Mouse (Mus musculus) gastrocnemius, adult 2 months (tissue): Measurements from ENCODE around the gene Prpf38a. TPM values are rescaled to one million over a fixed set of nuclear protein-coding genes. Genes with fewer than 3 reads are reported as not detected.

Source experiments
- DNase-seq: peaks from one replicate; pipeline ENCODE4 v3.0.0; 2022
- H3K27ac ChIP-seq: fragments of 200-600 bp; 2 replicates; pipeline ENCODE4 v1.8.1; 2022; ENCODE audit warnings: mild to moderate bottlenecking
- H3K4me3 ChIP-seq: fragments of 200-600 bp; 2 replicates; pipeline ENCODE4 v1.8.1; 2022; ENCODE audit warnings: mild to moderate bottlenecking, moderate library complexity
- CTCF ChIP-seq: fragments of 200-600 bp; IDR thresholded peaks from 2 replicates; pipeline ENCODE4 v1.8.1; 2022; ENCODE audit warnings: antibody characterized with exemption, mild to moderate bottlenecking, moderate library complexity
- intact Hi-C: fragments of 180-260 bp; cut with DNase I; formaldehyde crosslinking; loops from one replicate; pipeline ENCODE4 v1.15.1; 2025
- long read RNA-seq, 2 experiments: library from polyadenylated mRNA; stranded (forward); transcript quantifications; one replicate each; pipeline ENCODE4 v2.0.0; 2021
- total RNA-seq, 2 experiments: library from RNA; stranded (reverse); gene quantifications; 2 replicates each; pipeline ENCODE4 v1.2.3; 2021

The Prpf38a gene
- total RNA-seq: 10 to 100 TPM; 12.1 to 13.0 TPM
- long read RNA-seq, experiment 1, transcript Prpf38a-201 (10 exons, 1,516 nt): major isoform, 9 of 10 reads
- long read RNA-seq, experiment 1, partial matches to known transcripts: 1 of 10 reads
- long read RNA-seq, experiment 1, other reads (novel, unspliced or antisense): 0 of 10 reads
- long read RNA-seq, experiment 2, transcript Prpf38a-201 (10 exons, 1,516 nt): major isoform, 11 of 12 reads
- long read RNA-seq, experiment 2, partial matches to known transcripts: 0 of 12 reads
- long read RNA-seq, experiment 2, other reads (novel, unspliced or antisense): 1 of 12 reads

DNA sequence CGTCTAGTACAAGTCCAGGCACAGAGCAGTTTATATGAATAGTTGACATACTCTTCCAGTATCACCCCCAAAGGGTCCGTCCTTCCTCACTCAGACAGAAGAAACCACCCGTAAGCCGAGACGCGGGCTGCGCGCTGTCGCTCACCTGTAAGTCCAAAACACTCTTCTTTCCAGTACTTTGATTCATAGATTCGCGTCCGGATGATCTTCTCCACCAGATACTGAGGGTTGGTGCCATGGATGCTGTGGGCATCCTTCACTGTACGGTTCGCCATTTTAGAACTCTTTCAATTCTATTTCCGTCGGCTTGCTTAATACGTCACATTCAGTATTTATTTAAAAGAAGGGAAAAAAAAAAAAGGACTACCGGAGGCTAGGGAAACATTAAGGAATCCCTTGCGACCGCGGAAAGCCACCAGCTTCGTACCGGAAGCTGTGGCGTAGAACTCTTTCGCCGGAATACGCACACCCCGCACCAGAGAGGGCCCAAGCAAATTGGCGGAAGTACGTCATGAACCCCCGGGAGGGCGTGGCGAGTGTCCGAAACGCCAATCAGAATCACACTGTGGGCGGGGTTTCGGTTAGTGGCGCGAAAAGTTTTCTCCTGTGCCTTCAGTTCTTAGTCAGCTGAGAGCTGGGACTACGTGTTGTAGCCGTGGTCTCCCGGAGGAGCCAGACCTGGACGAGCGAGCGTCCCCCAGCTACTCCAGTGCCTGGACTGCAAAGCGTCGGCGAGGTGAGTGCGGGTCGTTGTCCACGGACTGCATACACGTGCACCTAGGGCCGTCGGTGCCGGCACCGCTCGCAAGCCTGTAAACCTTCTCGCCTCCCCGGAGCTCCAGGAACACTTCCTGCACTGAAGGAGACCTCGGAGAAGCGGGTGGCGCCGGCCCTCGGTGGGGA is at the start of gene Prpf38a, which contains the start of gene Orc1:
Prpf38a (minus strand) TSS at position 497 of the 903 bp plus-strand sequence.
Orc1 (plus strand) TSS at position 584 of the 903 bp plus-strand sequence.
- H3K27ac ChIP-seq: peak within 1 kb of the TSS; percentile 91
- no peak for TF ChIP-seq CTCF
- intact Hi-C loops: loop anchor here (2.0 kb wide), 1 partner anchor 40 kb away; the partner anchor contains the start of gene Cc2d1b

DNA sequence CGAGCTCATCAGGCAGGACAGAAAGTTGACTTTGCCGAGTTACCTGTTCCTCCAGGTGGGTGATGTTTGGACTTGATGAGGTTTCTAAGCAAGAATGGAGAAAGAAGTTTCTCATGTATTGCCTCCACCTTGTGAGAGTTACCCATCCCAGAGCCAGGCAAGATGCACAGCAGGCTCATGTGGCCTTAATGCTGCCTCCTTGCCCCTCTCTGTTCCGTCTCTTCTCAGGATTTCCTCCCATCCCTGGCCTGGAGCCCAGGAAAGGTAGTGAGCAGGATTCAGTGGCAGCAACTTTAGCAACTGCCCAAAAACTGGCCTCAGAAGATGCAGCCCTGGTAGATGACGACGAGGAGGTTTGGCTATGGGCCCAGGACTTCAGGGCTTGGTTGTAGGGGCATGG is 47.9 kb upstream of the Prpf38a start:
- Histone ChIP-seq H3K27ac (no peak overlapping the region), H3K4me3 (no peak overlapping the region)
- no peak for TF ChIP-seq CTCF
- DNase-seq: no peak
- intact Hi-C loops: no loop called here

More for the DNA sequence above, at the start of gene Prpf38a, which contains the start of gene Orc1:
- H3K4me3 ChIP-seq: peak within 1 kb of the TSS; percentile 97
- DNase-seq: peak; percentile 97

DNA sequence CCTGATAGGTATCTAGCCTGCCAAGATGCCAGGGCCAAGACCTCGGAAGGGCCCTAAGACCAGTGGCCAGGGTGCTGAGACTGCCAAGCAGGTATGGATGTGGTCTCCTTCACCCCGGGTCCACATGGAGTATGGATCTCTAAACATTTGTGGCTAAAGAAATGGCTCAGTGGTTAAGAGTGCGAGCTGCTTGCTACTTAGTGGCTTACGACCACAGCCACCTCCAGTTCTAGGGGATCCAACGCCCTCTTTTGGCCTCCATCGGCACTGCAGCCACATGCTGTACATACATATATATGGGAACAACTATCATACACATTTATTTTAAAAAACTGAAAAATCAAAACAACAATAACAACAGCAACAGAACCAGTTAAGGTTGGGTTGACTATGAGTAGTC is 42.4 kb upstream of the Prpf38a start:
- H3K4me3 ChIP-seq: no peak overlapping the region
- intact Hi-C loops: no loop called here

DNA sequence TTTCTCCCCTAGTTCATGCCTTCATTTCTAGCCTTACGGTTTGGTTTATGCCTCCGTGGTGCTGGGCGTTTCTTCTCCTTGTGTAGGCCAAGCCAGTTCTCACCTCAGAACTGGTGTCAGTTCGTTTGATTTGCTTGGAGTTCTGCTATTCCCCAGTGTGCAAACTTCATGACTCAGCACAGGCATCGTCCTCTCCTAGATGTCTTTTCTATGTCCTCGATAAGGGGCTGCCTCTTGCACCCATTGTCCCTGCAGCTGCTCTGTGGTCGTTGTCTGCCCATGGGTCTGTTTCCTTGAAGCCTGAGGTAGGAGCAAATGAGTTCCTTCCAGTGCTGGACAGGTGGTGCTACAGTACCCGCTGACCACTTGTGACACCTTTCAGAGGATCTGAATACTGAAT is 41.4 kb upstream of the Prpf38a start:
- intact Hi-C loops: no loop called here

More for the DNA sequence above, 42.4 kb upstream of the Prpf38a start:
- TF ChIP-seq CTCF: no peak
- H3K27ac ChIP-seq: no peak overlapping the region
- no peak for DNase-seq

DNA sequence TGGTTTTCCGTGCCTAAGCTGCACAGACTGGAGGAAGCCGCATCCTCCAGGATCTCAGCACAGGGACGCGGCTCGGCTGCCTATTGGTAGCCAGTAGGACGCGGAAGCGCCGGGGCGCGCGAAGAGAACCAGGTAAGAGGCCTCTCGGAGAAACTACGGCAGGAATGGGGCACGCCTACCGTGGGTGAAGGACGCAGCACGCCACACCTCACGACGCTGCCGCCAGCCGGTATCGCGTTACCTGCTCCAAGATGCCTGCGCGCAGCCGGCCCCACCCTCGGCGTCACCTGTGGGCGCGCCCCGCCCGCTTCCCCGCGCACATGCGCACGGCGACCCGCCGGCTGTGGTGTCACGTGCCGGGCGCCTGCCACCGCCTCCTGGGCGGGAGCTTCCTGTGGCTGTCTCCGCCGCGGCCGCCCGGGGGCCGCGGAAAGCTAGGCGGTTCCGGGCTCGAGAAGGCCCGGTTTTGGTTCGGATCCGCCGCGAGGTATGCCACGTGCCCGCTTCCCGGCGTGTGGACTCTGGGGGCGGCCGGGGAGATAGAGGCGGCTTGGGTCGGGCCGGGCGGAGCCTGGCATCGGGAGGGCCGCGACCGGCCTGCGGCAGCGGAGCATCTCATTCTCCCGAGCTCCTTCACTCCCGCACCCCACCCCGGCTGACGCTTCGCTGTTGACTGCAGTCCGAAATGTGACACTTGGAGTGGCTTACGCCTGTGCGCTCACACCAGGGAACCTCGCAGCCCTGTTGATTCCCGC is 40.6 kb upstream of the Prpf38a start, which contains the start of gene Cc2d1b:
Cc2d1b (plus strand) TSS at position 354 of the 755 bp plus-strand sequence.
- Histone ChIP-seq H3K4me3 (peak within 1 kb of the TSS; percentile 97), H3K27ac (peak within 1 kb of the TSS; percentile 94)
- peak; percentile 27 for TF ChIP-seq CTCF
- DNase-seq: peak; percentile 96
- intact Hi-C loops: loop anchor here (2.0 to 10.0 kb wide), 2 partner anchors 41 to 285 kb away; partner anchors contain the start of genes Orc1 and Prpf38a

More for the DNA sequence above, 41.4 kb upstream of the Prpf38a start:
- Histone ChIP-seq H3K27ac (peak overlapping the region; percentile 94), H3K4me3 (peak overlapping the region; percentile 97)
- DNase-seq: no peak
- no peak for TF ChIP-seq CTCF

DNA sequence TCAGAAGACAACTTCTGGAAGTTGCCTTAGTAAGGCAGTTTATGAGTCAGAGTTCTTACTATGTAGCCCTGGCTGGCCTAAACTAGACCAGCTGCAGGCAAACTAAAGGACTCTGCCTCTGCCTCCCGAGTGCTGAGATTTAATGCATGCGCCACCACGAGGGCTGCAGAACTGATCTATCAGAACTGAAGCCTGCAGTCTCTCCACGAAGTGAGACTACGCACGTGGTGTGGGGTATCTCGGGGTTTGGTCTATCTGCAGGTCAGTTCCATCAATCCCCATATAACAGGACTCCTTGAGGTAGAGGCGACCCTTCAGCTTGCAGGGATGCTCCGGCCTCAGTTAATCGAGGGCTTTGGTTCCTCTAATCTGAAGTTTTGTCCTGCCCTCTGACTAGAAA is 40.0 kb upstream of the Prpf38a start:
- H3K27ac ChIP-seq: peak overlapping the region; percentile 94
- intact Hi-C loops: loop anchor here (2.0 to 10.0 kb wide), 2 partner anchors 40 to 284 kb away; partner anchors contain the start of genes Orc1 and Prpf38a

DNA sequence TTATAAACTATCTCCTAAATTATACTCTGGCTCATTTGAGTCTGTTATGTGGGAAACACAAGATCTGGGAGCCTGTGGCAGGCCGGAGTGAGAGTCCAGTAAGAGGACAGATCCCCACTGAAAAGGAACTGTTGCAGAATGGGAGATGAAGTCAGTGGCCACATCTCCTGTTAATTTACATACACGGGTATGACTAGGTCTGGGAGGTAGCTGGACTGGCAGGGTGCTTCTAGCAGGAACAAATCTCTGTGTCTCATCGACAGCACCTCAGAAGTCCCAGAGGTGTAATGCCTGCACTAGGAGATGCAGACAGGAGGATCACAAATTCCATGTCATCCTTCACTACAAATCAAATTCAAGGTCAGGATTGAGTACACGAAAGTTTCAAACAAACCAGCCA is 39.5 kb upstream of the Prpf38a start:
- Histone ChIP-seq H3K4me3 (peak overlapping the region; percentile 97), H3K27ac (no peak overlapping the region)
- TF ChIP-seq CTCF: no peak
- DNase-seq: no peak
- intact Hi-C loops: loop anchor here (2.0 to 10.0 kb wide), 2 partner anchors 40 to 284 kb away; partner anchors contain the start of genes Orc1 and Prpf38a

More for the DNA sequence above, 40.0 kb upstream of the Prpf38a start:
- peak overlapping the region; percentile 97 for H3K4me3 ChIP-seq
- no peak for TF ChIP-seq CTCF
- DNase-seq: no peak

DNA sequence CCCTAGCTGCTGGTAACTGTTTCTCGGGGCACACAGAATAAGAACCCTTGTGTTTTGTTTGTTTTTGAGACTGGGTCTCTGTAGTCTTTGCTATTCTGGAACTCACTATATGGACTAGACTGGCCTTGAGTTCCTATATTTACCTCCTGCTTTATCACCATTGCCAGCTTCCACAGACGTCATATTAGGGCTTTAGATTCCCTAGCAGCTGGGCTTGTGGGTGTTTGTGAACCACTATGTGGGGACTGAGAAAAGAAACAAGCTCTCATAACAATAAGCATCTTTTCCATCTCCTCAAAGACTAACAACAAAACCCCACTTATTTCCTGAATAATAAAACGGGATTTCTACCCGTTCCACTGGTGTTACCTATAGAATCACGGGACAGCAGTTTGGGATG is 31.8 kb upstream of the Prpf38a start:
- no peak for TF ChIP-seq CTCF
- H3K4me3 ChIP-seq: no peak overlapping the region
- intact Hi-C loops: loop anchor here (10.0 kb wide), 1 partner anchor 276 kb away; no protein-coding TSS in a partner anchor
- DNase-seq: no peak
- no peak overlapping the region for H3K27ac ChIP-seq

DNA sequence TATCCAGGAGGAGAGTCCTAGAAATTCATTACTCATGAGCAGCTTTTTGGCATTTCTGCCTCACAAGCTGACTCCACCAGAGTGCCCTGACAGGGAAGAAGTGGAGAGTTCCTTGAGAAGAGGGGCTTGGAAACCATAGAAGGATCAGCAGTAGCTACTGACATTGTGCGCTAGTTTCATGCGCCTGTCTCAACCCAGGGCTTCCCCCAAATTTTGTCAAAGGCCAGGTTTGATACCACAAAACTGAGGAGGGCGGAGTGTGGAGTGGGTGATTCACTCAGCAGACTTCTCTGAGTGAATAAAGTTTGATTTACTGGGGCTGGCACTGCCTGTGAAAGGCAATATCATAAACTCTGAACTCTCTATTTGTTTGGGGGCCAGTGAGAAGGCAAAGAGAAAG is 29.5 kb upstream of the Prpf38a start:
- Histone ChIP-seq H3K4me3 (no peak overlapping the region), H3K27ac (no peak overlapping the region)
- intact Hi-C loops: no loop called here
- TF ChIP-seq CTCF: no peak
- no peak for DNase-seq

DNA sequence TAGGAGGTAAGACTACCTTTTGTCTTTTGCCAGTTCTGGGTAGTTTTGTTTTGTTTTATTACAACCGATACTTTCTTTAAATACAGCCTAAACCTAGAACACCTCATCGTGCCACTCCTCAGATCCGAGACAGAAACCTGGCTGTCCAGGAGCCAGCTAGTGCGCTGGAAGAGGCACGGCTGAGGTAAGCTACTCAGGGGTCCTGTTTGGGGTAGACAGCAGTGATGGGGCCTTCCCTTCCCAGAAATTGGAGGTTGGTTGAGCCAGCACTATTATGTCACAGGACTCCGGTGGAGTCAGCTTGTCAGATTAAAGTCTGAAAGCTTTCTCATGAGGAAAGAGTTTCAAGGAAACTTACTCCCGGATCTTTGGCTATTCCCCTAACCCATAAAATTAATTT is 22.7 kb upstream of the Prpf38a start:
- no peak overlapping the region for H3K27ac ChIP-seq
- no peak overlapping the region for H3K4me3 ChIP-seq
- DNase-seq: no peak
- no peak for TF ChIP-seq CTCF
- intact Hi-C loops: no loop called here

DNA sequence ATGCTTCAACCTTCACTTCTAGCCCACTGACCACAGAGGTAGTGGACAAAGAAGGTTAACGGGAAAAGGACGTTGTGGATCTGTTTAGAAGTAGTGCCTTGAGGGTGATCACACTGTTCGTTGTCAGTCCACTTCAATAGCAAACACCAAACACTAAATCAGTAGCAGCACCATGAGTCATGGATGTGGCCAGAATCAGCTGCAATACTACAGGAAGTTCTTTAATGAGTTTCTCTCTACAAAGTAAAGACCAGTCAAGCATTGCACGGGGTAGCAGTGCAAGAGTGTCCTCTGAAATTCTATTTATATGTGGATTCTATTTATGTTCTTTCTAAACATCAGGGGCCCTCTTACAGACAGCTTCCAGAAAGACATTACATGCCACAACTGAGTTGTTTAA is 19.2 kb upstream of the Prpf38a start:
- no peak for TF ChIP-seq CTCF
- Histone ChIP-seq H3K27ac (no peak overlapping the region), H3K4me3 (no peak overlapping the region)
- intact Hi-C loops: no loop called here
- no peak for DNase-seq

DNA sequence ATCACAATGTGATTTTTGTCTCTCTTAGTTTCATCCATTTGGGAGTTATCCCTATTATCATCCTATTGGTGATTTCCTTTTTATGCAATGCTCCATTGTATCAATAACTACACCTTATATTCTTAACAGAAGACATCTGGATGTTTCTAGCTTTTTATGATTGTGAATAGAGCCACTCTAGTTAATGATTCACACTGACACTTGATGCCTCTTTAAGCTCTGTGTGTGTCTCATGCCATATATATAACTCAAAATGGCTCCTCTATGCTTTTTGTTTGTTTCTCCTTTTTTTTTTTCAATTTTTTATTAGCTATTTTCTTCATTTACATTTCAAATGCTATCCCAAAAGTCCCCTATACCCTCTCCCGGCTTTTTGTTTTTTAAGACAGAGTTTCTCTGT is 16.6 kb upstream of the Prpf38a start:
- DNase-seq: no peak
- intact Hi-C loops: no loop called here
- TF ChIP-seq CTCF: no peak

More for the DNA sequence above, 16.6 kb upstream of the Prpf38a start:
- Histone ChIP-seq H3K27ac (no peak overlapping the region), H3K4me3 (no peak overlapping the region)
